Mouse (Mus musculus): ENCODE results near the gene Pomc. TPM values are rescaled to one million over a fixed set of nuclear protein-coding genes. Genes with fewer than 3 reads are reported as not detected.
"Not testable (repeated sequence)": the region's sequence is repeated elsewhere in the genome, so short reads cannot be mapped to it uniquely, and the experiment has no call there.

Pomc gene
- polyA plus RNA-seq, 1 experiment from 2014 or later = 16.0 TPM

DNA sequence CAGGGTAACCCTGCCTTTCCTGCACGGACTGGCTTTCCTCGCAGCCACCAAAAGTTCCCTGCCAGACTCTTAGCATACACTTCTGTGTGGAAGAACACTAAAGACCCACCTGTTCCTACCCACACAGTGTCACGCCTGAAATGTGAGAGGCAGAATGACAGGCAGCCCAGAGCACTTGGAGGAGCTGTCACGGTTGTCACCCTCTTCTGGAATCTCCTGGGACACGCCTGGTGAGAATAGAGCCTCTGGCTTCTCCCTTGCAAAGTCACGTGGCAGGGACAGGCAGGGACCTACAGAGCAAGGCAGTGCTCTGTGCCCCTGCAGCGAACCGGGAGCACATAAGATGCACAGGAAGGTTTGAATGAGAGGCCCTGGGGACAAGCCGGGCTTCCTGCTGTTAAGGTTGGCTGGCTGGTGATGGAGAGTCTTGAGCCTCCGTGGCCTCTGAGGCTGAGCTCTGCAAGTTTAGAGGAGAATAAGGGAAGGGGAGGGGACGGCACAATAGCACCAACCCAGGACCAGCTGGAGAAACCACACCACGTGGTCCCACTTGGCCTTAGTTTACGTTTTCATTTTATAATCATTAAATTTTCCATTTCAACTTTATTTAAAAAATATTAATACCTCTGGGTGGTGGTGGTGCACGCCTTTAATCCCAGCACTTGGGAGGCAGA, 36.9 kb upstream of the Pomc start:
- no peaks in the 10 kb centered on the region; the same call in 1 of the 2 replicates for H3K36me3 ChIP-seq (replicated peaks; ENCODE audit: control insufficient read depth, insufficient read depth, low read depth, low read length)
- no peak overlapping the region for H3K4me3 ChIP-seq (ENCODE audit: low read depth, low read length)
- H3K4me2 ChIP-seq (ENCODE audit: low read depth, low read length) = no peak overlapping the region
- H3K27ac ChIP-seq (replicated peaks; ENCODE audit: low read depth, low read length) = no peak overlapping the region
- ATAC-seq (replicated peaks; ENCODE audit: insufficient number of reproducible peaks, low FRiP score, low TSS enrichment, low read depth) (peak; percentile 63), DNase-seq (ENCODE audit: low spot score) (no peak)
- no peaks in the 10 kb centered on the region for H3K4me1 ChIP-seq (ENCODE audit: control insufficient read depth, insufficient read depth, low read length)
- no peak overlapping the region for H3K9ac ChIP-seq (replicated peaks; ENCODE audit: low read length)
- no peaks in the 10 kb centered on the region for H3K27me3 ChIP-seq (ENCODE audit: control insufficient read depth, insufficient read depth, low read length)
- 22% methylated on average over 14 of the region's 14 CpGs for WGBS
- H3K9me3 ChIP-seq (replicated peaks; ENCODE audit: control insufficient read depth, low read length) = no peaks in the 10 kb centered on the region

DNA sequence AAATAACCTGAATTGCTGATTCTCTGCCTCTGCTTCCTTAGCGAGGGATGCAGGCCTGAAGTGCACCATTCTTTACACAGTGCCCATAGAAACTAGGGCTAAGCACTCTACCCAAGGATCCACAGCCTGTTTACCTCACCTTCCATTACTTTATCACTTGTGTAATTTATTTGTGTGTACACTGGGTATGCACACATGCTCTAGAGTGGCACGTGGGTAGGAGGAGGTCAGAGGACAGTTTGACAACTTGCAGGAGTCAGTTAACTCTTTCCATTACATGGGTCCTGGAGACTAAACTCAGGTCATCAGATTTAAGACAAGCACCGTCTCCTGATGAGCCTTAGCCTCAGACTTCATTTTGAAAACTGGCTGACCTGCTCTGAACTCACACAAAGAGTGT, 36.2 kb upstream of the Pomc start:
- no peaks in the 10 kb centered on the region for H3K4me1 ChIP-seq (ENCODE audit: control insufficient read depth, insufficient read depth, low read length)
- DNase-seq (ENCODE audit: low spot score) (no peak), ATAC-seq (replicated peaks; ENCODE audit: insufficient number of reproducible peaks, low FRiP score, low TSS enrichment, low read depth) (no peak)
- H3K27ac ChIP-seq (replicated peaks; ENCODE audit: low read depth, low read length) = no peak overlapping the region
- no peaks in the 10 kb centered on the region; the same call in 1 of the 2 replicates for H3K36me3 ChIP-seq (replicated peaks; ENCODE audit: control insufficient read depth, insufficient read depth, low read depth, low read length)
- 72% methylated on average over 3 of the region's 3 CpGs for WGBS
- no peaks in the 10 kb centered on the region for H3K9me3 ChIP-seq (replicated peaks; ENCODE audit: control insufficient read depth, low read length)
- no peak overlapping the region for H3K9ac ChIP-seq (replicated peaks; ENCODE audit: low read length)
- no peaks in the 10 kb centered on the region for H3K27me3 ChIP-seq (ENCODE audit: control insufficient read depth, insufficient read depth, low read length)
- no peak overlapping the region for H3K4me3 ChIP-seq (ENCODE audit: low read depth, low read length)
- H3K4me2 ChIP-seq (ENCODE audit: low read depth, low read length) = no peak overlapping the region

DNA sequence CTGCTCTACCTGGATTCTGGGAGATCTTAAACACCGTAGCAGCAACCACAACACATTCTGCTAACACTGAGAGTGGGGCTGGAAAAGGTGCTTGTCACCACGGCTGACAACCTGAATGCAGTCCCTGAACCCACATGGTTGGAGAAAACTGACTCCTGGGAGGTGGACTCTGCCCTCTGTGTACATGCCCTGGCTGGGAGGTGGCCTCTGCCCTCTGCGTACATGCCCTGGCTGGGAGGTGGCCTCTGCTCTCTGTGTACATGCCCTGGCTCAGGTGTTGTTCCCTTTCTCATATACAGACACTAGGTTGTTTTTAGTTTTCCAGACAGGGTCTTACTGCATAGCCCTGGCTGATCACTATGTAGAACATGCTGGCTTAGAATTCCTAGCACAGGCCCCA, 35.3 kb upstream of the Pomc start:
- no peak for ATAC-seq (replicated peaks; ENCODE audit: insufficient number of reproducible peaks, low FRiP score, low TSS enrichment, low read depth)
- Histone ChIP-seq H3K9me3 (replicated peaks; ENCODE audit: control insufficient read depth, low read length) (no peaks in the 10 kb centered on the region), H3K36me3 (replicated peaks; ENCODE audit: control insufficient read depth, insufficient read depth, low read depth, low read length) (no peaks in the 10 kb centered on the region; the same call in 1 of the 2 replicates), H3K4me3 (ENCODE audit: low read depth, low read length) (no peak overlapping the region), H3K9ac (replicated peaks; ENCODE audit: low read length) (no peak overlapping the region), H3K4me2 (ENCODE audit: low read depth, low read length) (no peak overlapping the region), H3K27me3 (ENCODE audit: control insufficient read depth, insufficient read depth, low read length) (no peaks in the 10 kb centered on the region), H3K4me1 (ENCODE audit: control insufficient read depth, insufficient read depth, low read length) (no peaks in the 10 kb centered on the region), H3K27ac (replicated peaks; ENCODE audit: low read depth, low read length) (no peak overlapping the region)
- WGBS = 64% methylated on average over 3 of the region's 3 CpGs
- DNase-seq (ENCODE audit: low spot score) = no peak

DNA sequence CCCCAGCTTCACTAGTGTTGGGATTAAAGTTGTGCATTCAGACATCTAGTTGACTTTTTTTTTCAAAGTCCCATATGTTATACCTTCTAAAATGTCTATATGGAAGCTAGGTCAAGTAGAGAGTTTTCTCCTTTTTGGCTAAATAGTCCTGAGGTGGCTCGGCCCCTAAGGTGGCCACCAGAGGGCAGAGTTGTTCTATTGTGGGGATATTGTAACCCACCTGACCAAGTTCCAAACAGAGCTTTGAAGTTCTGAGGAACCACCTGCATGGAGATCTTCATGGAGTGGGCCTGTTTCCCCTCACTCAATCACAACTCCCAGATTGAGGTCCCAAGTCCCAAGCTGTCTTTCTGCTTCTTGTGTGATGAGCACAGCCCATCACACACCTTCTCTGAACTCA, 28.6 kb upstream of the Pomc start:
- H3K4me3 ChIP-seq (ENCODE audit: low read depth, low read length) = no peak overlapping the region
- H3K4me1 ChIP-seq (ENCODE audit: control insufficient read depth, insufficient read depth, low read length) = no peaks in the 10 kb centered on the region
- no peaks in the 10 kb centered on the region for H3K36me3 ChIP-seq (replicated peaks; ENCODE audit: control insufficient read depth, insufficient read depth, low read depth, low read length)
- no peak overlapping the region for H3K4me2 ChIP-seq (ENCODE audit: low read depth, low read length)
- H3K27me3 ChIP-seq (ENCODE audit: control insufficient read depth, insufficient read depth, low read length) = no peaks in the 10 kb centered on the region
- H3K9ac ChIP-seq (replicated peaks; ENCODE audit: low read length) = no peak overlapping the region
- H3K27ac ChIP-seq (replicated peaks; ENCODE audit: low read depth, low read length) = no peak overlapping the region
- 0% methylated on average over 1 of the region's 1 CpGs for WGBS
- DNase-seq (ENCODE audit: low spot score) = peak; percentile 81
- no peak for ATAC-seq (replicated peaks; ENCODE audit: insufficient number of reproducible peaks, low FRiP score, low TSS enrichment, low read depth)
- H3K9me3 ChIP-seq (replicated peaks; ENCODE audit: control insufficient read depth, low read length) = no peaks in the 10 kb centered on the region

DNA sequence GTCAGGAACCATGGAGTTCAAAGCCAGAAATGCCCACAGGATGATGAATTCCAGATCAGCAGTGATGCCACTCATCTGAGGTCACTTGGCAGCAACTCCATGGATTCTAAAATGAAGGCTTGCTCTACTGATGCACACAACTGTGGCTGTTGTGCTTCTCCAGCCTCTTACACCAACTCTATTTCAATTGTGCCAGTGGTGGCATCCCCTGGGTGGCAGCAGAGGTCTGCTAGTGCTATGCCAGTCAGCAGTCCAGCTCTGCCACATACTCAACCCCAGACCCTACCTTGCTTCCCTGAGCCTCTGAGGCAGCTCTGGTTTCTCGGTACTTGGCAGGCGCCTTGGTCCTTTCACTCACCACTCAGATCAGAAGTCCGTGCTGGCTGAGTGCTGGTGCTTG, 25.9 kb upstream of the Pomc start:
- Histone ChIP-seq H3K9ac (replicated peaks; ENCODE audit: low read length) (no peak overlapping the region), H3K27me3 (ENCODE audit: control insufficient read depth, insufficient read depth, low read length) (no peaks in the 10 kb centered on the region), H3K4me2 (ENCODE audit: low read depth, low read length) (no peak overlapping the region), H3K4me1 (ENCODE audit: control insufficient read depth, insufficient read depth, low read length) (no peaks in the 10 kb centered on the region), H3K4me3 (ENCODE audit: low read depth, low read length) (no peak overlapping the region), H3K36me3 (replicated peaks; ENCODE audit: control insufficient read depth, insufficient read depth, low read depth, low read length) (no peaks in the 10 kb centered on the region), H3K27ac (replicated peaks; ENCODE audit: low read depth, low read length) (no peak overlapping the region), H3K9me3 (replicated peaks; ENCODE audit: control insufficient read depth, low read length) (no peaks in the 10 kb centered on the region)
- no peak for ATAC-seq (replicated peaks; ENCODE audit: insufficient number of reproducible peaks, low FRiP score, low TSS enrichment, low read depth)
- no peak for DNase-seq (ENCODE audit: low spot score)
- 77% methylated on average over 3 of the region's 3 CpGs for WGBS

DNA sequence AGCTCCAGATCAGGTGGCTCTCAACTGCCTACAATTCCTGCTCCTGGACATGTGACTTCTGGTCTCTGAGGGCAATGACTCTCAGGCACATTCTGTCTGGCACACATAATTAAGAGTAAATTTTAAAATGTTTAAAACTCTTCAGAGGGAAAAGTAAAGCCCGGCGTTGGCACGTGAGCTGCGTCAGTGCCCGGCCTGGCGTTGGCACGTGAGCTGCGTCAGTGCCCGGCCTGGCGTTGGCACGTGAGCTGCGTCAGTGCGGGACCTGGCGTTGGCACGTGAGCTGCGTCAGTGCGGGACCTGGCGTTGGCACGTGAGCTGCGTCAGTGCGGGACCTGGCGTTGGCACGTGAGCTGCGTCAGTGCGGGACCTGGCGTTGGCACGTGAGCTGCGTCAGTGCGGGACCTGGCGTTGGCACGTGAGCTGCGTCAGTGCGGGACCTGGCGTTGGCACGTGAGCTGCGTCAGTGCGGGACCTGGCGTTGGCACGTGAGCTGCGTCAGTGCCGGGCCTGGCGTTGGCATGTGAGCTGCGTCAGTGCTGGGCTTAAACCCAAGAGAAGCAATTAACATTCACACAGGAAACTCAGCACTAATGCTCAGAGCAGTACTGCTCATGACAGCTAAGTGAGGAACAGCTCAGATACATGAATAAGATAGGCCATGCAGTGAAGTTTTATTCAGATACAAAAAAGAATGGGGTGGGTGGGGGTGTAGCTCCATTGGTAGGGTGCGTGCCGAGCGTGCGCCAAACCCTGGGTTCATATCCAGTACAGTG, 24.5 kb upstream of the Pomc start:
- whole genome bisulfite sequencing = 92% methylated on average over 32 of the region's 47 CpGs
- H3K36me3 ChIP-seq (replicated peaks; ENCODE audit: control insufficient read depth, insufficient read depth, low read depth, low read length); H3K9me3 ChIP-seq (replicated peaks; ENCODE audit: control insufficient read depth, low read length); ATAC-seq (replicated peaks; ENCODE audit: insufficient number of reproducible peaks, low FRiP score, low TSS enrichment, low read depth); H3K4me2 ChIP-seq (ENCODE audit: low read depth, low read length); DNase-seq (ENCODE audit: low spot score); H3K4me3 ChIP-seq (ENCODE audit: low read depth, low read length); H3K4me1 ChIP-seq (ENCODE audit: control insufficient read depth, insufficient read depth, low read length); H3K27ac ChIP-seq (replicated peaks; ENCODE audit: low read depth, low read length); H3K9ac ChIP-seq (replicated peaks; ENCODE audit: low read length); H3K27me3 ChIP-seq (ENCODE audit: control insufficient read depth, insufficient read depth, low read length): not testable (repeated sequence)

DNA sequence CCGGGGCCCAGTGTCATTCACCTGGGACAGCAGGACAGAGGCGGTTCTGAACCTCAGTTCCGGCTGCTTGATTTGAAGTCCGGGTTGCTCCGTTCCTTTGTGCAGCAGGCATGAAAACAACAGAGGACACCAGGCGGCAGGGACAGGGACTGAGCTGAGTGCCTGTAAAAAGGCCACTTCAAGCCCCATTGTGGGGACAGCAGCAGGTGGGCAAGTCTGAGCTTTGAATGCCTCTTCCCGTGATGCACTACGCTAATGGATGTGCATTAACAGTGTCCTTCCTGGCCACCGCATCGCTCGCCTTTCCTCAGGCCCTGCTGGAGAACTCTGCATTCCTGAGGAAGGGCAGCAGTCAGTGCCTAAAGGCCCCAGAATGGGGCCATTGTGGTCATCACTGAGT, 12.7 kb upstream of the Pomc start:
- WGBS = 16% methylated on average over 11 of the region's 11 CpGs
- no peak for ATAC-seq (replicated peaks; ENCODE audit: insufficient number of reproducible peaks, low FRiP score, low TSS enrichment, low read depth)
- no peaks in the 10 kb centered on the region for H3K36me3 ChIP-seq (replicated peaks; ENCODE audit: control insufficient read depth, insufficient read depth, low read depth, low read length)
- no peak for DNase-seq (ENCODE audit: low spot score)
- H3K4me1 ChIP-seq (ENCODE audit: control insufficient read depth, insufficient read depth, low read length) = no peaks in the 10 kb centered on the region
- no peaks in the 10 kb centered on the region for H3K9me3 ChIP-seq (replicated peaks; ENCODE audit: control insufficient read depth, low read length)
- no peak overlapping the region for H3K4me3 ChIP-seq (ENCODE audit: low read depth, low read length)
- H3K9ac ChIP-seq (replicated peaks; ENCODE audit: low read length) = no peak overlapping the region
- no peaks in the 10 kb centered on the region for H3K27me3 ChIP-seq (ENCODE audit: control insufficient read depth, insufficient read depth, low read length)
- no peak overlapping the region for H3K27ac ChIP-seq (replicated peaks; ENCODE audit: low read depth, low read length)
- H3K4me2 ChIP-seq (ENCODE audit: low read depth, low read length) = no peak overlapping the region

DNA sequence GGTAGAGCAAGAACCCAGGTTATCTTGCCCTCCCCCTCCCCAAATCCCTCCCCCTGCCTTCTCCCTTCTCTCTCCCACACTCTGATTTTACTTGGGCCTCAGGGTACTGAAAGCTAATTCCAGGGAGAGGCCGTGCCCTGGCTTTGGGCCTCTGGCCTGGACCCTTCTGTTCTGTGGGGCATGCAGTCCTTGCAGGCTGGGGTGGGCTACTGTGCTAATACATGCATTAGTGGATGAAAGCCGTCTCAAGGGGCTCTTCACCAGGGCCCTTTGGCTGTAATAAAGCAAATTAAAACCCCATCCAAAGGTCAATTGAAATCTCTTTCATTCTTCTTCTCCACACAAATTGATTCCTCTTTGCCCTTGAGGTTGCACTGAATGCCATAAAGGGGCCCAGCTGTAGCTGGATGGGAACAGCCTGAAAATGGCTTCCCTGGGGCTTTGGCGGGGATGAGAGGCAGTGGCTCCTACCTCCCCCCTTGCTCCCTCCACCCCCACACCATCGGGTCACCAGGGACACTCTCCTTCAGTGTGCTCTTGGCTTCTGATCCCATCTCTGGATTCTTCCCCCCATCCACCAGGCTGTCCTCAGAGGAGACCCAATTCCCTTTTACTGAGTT, 10.2 kb upstream of the Pomc start:
- Histone ChIP-seq H3K9me3 (replicated peaks; ENCODE audit: control insufficient read depth, low read length) (no peaks in the 10 kb centered on the region), H3K27me3 (ENCODE audit: control insufficient read depth, insufficient read depth, low read length) (no peaks in the 10 kb centered on the region), H3K4me2 (ENCODE audit: low read depth, low read length) (no peak overlapping the region), H3K4me3 (ENCODE audit: low read depth, low read length) (no peak overlapping the region), H3K9ac (replicated peaks; ENCODE audit: low read length) (no peak overlapping the region), H3K27ac (replicated peaks; ENCODE audit: low read depth, low read length) (no peak overlapping the region), H3K4me1 (ENCODE audit: control insufficient read depth, insufficient read depth, low read length) (no peaks in the 10 kb centered on the region), H3K36me3 (replicated peaks; ENCODE audit: control insufficient read depth, insufficient read depth, low read depth, low read length) (no peaks in the 10 kb centered on the region)
- no peak for DNase-seq (ENCODE audit: low spot score)
- WGBS = 49% methylated on average over 4 of the region's 4 CpGs
- ATAC-seq (replicated peaks; ENCODE audit: insufficient number of reproducible peaks, low FRiP score, low TSS enrichment, low read depth) = 0 out of 2 replicates have a peak, but pooled peaks have one; percentile 65

All from embryonic facial prominence, embryonic 11.5 days (tissue).